Mouse (Mus musculus): ENCODE results near the gene Prr36.

Gene Prr36

DNA sequence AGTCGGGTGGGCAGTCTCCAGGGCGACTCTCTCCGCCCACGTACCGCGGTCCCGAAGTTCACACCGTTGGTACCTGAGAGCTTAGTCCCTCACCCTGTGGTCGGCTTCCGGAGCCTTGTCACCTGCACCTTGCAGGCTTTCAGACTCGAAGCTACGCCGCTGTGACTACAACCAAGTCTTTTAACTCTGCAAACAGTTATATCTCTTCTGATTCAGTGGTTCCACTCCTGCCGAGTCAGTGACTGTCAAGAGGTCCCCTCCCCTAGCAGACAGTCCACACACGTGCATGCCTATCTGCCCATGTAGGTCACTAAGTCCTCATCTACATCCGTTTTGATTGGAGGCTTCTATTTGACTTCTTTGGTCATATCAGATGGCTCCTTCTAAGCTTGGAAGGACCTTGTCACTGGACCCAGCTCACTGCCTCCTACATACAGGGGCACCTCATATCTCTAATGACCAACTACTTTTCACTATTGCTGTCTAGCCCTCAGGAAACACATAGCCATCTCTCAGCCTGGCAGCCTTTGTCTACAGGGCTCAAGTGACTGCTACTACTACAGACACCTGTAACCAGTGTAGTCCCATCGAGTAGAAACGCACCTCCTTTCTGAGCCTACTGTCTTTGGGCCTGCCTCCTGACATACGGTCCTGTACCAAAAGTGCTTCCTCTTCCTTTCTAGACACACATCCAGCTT, 22.1 kb upstream of the Prr36 start:
- DNase-seq (ENCODE audit: low read depth), result no peak

DNA sequence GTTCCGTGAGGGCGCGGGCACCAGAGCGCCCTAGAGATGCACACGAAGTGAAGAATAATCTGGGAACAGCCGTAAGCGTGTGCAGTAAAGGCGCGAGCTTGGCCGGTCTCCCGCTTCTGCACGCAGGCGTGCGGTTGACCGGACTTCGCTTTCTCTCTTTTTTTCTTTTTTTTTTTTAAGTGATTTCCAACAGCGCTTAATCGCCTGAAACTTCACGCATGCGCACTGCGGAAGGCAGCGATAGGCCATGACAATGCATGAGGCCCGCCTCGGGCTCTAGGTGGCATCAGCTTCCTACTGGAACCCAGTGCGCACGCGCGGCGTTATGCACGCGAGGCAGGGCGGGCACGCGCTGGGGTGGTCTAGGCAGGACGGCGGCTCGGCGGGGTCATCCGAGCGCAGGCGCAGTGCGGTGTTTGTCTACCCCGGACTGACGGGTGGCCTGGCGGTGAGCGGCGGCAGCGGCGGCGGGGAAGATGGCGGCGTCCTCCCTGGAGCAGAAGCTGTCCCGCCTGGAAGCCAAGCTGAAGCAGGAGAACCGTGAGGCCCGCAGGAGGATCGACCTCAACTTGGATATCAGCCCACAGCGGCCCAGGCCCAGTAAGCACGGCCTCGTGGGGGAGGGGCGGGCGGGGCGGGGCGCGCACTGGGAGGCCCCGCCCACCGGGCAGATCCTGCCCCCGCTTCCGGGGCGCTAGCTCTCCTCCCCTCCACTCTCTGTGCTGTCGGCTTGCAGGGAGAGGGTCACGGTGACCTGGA, 21.4 kb upstream of the Prr36 start, which contains the start of the genes Map2k7 and Gm49320:
Gene Map2k7 (plus strand): TSS at position 307 of the 759 bp plus-strand sequence.
Gene Gm49320 (plus strand): TSS at position 432 of the 759 bp plus-strand sequence.
- peak; percentile 99 for DNase-seq (ENCODE audit: low read depth)

DNA sequence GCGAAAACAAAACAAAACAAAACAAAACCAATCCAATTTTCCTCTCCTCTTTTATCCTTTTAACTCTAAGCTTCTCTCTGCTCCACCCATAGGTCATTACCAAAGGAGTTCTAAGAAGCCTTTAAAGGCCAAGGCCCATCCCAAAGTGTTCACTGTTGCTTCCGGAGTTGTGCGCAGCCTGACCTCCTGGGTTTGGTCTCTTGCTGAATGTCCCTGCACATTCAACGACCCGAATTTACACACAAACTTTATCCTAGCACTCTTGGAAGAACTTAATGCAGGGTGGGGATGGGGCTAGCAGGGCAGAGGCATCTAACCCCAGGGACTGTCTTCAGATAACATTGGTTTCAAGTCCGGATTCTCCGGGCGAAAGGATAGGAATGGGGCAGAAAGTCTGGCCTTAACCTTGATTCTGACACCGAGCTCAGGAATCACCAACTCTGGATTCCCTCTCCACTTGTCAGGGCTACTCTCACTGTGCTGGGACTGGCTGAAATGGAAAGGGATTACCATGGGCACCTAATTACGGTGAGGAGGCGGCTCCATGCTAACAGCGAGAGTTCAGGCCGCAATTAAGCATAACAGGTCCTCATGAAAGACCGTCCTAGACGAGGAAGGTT, 20.7 kb upstream of the Prr36 start:
- no peak for DNase-seq (ENCODE audit: low read depth)

DNA sequence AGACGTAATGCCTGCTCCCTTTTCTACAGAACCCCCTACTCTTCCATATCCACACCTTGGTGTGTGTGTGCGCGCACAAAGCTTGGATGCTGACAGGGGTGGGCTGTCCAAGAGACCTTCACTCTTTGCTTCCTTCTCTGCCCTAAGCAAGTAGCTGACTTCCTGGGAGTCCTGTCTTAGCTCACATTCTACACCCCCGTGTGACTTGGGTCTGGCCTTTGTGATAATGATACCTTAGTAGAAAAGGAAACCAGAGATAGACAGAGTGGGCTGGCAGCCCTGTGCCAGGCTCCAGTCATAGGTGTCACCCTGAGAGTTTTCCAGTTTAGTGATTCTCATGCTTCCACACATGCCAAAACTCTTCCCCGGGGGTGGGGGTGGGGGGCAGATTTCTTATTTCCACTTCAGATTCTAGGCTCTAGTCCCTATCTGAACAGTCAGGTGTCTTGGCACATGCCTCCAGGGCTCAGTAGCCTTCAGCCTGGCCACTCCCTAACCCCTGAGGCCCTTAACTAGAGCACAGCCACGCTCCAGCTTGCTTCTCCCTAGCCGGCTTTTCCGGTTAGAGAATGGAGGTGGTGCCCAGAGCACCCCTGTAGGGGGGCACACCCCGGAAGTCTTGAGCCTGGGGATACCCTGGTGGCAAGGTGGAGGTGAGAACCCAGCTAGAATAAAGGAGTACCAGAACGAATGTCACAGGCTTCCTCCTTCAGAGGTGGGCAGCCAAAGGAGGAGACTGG, 13.5 kb upstream of the Prr36 start:
- DNase-seq (ENCODE audit: low read depth), result no peak

DNA sequence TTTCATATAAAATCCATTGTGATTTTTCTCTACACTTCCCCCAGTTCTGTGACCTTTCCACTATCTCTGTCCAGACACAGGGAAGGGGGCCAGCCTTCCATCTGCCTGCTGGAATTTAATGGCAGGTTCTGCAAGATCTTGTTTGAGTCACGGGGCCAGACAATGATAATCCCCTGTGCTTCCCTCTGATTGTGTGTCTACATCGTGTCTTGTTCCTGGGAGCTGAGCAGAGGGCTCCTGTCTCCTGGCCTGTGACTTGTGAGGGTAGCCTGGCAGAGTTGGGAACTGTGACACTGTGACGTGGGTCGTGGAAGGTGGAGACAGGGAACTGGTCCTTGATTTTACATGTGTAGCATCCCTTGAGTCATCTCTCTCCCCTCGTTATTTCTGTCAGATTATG, 12.5 kb upstream of the Prr36 start:
- DNase-seq (ENCODE audit: low read depth), result no peak

DNA sequence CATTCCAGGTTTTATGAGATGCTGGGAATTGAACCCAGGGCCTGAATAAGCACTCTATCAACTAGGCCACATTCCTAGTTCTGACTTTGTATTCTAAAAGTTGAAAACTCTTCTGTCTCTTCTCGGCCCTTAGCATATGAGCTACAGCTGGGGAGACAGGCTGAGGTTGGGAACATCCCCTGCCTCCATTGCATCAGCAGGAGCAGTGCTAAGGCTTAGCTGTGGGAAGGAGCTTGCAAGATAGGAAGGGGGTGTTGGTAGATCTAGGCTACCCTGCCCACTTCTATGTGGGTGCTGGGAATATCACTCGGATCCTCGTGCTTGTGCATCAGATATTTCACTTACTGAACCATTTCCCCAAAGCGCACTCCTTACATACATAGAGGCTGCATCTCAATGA, 10.7 kb upstream of the Prr36 start:
- no peak for DNase-seq (ENCODE audit: low read depth)

DNA sequence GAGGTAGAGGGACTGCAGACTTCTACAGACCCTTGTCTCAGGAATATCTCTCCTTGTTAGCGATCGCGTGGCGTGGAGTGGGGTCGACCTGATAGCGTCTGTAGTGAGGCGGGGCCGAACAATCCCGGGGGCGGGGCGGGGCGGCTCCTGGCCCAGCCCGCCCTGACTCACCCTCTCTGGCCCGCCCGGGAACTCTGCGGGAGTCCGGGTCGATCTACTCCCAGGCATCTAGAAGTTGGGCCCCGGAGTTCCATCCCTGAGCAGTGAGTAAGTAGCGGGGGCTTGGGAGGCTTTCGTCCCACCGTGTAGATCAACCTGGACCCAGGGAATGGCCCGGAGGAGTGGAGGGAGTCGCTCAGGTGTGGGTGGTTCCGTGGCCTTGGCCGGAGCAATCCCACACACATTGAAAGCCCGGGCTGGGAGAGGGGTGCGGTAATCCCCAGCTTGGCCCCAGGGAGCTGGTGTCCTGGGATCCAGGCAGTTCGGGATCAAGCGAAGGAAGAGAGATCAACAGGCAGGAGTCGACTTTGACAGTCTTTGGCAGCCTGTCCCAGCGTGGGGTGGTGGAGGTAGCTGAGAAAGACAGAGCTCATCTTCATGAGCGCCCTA, 9.6 kb upstream of the Prr36 start, which contains the start of gene Lrrc8e:
Gene Lrrc8e (plus strand): TSS at position 89 of the 609 bp plus-strand sequence.
- no peak for DNase-seq (ENCODE audit: low read depth)

DNA sequence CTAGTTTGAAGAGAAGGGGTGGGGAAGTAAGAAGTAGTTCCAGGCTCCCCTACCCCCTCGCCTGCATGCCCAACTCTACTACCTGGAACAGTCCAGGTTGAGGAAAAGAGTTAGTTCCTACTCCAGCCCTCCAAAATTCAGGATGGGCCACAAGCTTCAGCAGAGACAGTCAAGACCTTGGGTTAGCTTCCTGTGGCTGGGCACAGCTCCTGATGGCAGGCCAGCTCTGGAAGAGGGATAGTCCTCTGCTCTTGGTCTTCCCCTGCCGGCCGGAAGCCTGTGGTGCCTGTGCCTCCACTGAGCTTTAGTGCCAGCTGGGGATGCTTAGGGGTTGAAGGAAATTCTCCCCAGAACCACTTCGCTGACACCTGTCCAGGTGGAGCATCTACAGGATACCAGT, 9.1 kb upstream of the Prr36 start:
- DNase-seq (ENCODE audit: low read depth), result no peak

DNA sequence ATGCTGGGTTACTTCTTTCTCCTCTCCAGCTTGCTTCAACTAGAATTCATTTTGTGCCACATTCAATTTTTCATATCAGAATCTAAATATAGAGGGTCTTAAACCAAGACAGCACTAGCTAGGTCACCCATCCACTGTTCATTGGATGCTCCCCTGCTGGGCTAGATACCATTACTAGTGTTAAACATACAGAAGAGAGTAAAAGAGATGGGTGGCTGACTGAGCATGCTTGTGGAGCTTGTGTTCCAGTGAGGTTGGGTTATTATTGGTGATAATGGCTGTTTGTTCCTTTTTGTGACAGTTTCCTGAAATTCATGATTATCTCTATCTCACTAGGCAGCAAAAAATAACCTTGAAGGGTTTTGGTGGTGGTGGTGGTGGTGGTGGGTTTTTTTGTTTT, 4.8 kb upstream of the Prr36 start:
- no peak for DNase-seq (ENCODE audit: low read depth)

DNA sequence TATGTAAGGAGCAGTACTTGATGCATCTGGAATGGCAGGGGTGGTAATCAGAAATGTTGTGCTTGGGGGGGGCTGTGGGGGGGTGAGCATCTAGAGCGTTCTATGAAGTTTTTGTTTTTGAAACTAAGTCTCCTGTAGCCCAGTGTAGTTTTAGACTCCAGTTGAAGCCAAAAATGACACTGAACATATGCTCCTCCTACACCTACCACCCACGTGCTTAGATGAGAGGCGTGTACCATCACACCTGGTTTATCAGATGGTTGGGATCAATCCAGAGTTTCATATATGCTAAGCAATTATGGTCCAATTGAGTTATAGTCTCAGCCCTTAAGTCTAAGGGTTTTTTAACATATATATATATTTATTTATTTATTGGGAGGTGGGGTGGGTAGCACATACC, 2.4 kb upstream of the Prr36 start:
- no peak for DNase-seq (ENCODE audit: low read depth)

DNA sequence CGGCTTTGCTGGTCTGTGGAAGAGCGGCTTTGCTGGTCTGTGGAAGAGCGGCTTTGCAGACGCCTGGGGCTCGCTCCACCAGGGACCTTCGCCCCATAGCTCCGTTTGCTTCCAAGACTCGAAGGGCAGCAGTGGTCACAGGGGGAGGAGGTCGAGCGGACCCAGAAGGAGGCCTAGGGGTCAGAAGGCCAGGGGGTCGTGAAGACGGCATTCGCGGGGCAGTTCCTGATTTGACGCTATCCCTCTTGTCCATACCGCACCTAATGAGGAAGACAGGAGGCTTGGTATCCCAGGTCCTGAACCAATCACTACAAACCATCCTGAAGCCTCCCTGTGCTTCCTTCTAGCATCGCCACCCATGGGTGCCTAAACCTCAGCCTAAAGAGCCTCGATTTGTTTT, 963 bp downstream of the Prr36 start:
- no peak for DNase-seq (ENCODE audit: low read depth)

DNA sequence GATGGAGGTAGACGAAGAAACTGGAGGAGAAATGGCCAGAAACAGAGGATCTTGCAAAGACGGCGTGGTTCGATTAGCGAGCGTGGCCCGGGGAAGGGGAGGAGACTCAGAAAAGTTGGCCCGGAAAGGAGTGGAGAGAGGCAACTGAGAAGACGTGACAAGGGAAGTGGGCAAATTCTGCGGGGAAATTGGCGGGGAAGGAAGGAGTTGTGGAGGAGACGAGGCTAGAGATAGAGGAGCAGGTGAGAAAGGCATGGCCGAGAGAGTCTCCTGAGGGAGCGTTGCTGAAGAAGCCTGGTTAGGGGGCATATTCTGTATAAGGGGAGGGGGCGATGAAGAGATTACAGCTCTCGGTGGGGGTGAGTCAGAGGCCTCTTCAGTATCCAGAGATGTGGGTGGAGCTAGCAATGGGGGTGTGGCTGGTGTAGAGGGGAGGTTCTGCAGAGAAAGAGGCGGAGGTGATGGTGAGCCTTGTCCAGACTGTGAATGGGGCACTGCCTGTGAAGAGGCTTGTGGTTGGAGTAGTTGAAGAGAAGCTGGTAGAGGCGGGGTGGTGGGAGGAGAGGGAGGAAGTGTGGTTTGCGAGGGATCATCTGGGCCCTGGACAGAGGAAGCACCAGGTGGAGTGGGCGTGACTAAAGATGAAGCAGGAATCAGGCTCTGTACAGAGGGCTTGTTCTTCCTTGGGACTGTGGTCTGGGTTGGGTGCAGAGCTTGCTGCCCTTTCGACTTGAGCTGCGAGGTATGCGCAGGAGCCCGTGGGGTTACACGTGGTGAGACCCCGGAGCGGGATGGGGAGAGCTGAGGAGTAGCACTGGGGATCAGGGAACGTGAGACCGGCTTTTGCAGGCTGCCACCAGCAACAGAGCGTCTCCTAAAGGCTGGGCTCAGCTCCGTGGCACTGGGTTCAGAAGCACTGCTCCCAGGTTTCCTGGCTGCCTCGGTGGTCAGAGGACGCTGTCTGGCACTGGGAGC, 3.0 kb downstream of the Prr36 start:
- no peak for DNase-seq (ENCODE audit: low read depth)

DNA sequence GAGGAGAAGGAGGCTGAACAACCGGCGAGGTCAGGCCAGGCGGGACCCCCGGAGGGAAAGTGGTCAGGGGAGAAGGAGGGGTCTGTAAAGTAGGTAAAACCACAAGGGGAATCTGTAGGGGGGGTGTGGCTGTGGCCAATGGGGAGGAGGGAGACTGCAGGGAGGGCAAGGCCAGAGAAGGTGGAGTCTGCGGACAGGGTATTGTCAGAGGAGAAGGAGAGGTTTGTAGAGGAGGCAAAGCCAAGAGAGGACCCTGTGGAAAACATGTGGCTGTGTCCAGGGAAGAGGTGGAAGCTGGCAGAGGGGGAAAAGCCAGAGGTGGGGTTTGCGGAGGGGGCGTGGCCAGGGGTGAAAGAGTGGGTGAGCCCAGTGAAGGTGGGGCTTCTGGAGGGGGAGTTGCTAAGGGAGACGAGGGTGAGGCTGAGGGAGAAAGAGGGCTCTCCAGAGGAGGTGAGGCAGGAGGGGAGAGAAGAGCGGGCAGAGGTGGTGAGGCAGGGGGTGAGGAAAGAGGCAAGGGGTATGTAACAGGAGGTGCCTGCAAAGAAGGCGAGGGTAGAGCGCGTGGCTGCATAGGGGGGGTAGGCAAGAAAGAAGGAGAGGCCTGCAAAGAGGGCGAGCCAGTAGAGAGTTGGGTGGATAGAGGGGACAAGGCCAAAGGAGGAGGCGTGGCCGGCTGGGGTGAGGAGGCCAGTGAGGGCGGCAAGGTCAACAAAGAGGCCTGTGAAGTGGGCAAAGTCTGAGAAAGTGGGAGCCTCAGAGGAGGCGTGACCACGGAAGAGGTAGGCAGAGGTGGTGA, 3.9 kb downstream of the Prr36 start:
- no peak for DNase-seq (ENCODE audit: low read depth)

DNA sequence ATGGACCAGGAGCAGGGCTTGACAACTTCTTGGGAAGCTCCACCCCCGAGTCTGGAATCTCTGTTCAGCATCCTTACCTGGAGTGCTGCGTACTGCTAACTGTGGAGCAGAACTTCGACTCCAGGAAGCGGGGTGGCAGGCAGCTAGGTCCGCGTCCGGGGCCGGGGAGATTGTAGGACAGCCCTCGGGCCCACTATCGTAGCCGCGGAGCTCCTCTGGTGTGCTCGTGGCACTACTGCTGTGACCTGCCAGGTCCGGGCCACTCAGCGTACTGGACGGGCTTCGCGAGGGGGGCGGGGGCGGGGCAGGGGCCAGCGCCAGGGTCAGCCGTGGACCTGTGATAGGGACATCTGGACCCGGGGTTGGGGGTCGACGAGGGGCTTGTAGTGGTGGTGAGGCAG, 4.5 kb downstream of the Prr36 start:
- DNase-seq (ENCODE audit: low read depth), result no peak

DNA sequence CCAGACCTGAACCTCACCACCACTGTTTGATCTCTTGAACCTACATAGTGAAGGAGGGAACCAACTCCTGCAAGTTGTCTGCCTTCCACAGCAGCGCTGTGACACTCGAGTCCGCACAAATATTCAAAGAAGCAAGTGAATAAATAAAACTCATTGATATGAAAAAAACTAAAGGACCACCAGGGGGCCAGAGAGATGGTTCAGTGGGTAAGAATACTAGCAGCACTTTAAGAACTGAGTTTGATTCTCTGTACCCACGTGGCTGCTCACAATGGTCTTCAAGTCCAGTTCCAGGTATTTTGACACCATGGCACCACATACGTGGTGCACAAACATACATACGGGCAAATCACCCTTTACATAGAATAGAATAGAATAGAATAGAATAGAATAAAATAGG, 6.2 kb downstream of the Prr36 start:
- DNase-seq (ENCODE audit: low read depth), result no peak

DNA sequence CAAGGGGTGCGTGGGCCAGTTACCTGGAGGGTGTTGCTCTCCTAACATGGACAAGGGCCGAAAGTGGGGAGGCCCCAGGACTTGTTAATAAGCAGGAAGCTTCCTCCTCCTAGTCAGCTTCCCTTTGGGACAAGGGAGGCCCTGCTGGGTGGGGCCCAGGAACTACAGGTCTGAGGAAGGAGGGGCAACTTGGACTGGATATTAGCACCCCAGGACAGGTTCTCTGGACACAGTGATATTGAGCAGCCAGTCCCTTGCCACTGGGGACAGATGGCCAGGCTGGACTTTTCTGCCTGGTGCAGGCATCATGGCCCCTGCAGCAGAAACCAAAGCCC, 10.3 kb downstream of the Prr36 start:
- no peak for DNase-seq (ENCODE audit: low read depth)

DNA sequence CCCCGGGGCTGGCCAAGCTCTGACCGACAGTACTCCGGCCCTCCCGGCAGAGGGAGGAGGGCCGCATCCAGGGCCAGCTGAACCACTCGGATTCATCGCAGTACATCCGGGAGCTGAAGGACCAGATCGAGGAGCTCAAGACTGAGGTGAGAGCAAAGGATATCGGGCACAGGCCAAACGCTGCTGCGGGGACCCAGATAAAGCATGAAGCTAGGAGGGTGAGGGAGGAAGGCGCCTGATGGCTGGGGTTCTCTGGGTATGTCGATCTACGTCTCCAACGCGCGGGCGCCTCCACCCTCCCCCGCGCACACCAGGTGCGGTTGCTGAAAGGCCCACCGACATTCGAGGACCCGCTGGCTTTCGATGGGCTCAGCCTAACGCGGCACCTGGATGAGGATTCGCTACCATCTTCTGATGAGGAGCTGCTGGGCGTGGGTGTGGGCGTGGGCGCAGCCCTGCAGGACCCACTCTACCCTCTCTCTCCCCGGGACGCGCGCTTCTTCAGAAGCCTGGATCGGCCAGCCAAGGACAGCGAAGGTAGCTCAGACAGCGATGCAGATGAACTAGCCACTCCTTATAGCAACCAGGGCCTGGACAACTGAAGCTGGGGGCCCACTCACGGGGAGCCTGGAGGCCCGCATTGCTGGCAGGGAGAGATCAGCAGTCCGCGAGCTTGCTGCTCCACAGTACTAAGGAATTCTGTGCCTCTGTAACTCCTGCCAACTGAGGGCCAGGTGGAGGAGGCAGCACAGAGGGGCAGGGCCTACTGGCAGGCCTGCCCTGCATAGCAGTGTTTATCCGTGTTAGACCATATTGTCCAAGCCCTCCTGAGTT, 10.9 kb downstream of the Prr36 start:
- no peak for DNase-seq (ENCODE audit: low read depth)

DNA sequence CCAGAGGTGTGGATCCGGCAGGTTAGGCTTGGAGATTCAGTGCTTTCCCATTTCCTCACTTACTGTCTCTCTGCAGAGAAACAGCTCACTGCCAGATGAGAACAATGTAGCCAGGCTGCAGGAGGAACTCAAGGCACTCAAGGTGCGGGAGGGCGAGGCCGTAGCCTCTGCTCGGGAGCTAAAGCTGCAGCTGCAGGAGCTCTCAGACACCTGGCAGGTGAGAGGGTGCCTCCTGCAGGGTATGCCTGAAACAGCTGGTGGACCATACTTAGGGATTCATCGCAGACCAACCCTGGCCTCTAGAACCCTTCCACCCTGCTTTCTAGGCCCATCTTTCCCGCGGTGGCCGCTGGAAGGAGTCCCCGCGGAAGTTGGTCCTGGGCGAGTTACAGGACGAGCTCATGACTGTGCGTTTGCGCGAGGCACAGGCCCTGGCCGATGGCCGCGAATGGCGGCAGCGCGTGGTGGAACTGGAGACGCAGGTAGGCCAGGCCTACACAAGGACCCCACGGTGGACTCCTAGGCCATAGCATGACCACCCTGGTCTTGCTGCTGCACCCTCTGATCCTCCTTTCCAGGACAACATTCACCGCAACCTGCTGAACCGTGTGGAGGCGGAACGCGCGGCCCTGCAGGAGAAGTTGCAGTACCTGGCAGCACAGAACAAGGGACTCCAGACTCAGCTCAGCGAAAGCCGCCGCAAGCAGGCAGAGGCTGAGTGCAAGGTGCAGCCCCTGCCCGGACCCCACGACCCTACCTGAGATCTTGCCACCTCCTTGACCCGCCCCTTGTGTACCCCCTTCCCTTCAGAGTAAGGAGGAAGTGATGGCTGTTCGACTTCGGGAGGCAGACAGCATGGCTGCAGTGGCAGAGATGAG, 11.8 kb downstream of the Prr36 start:
- DNase-seq (ENCODE audit: low read depth), result no peak

Data from fibroblast of lung, adult 2 months (primary cell).